Mouse (Mus musculus): ENCODE data around the gene Il17re. TPM values are rescaled to one million over a fixed set of nuclear protein-coding genes. Genes with fewer than 3 reads are reported as not detected.

The Il17re gene
- polyA plus RNA-seq, 1 experiment from 2014 or later: 0.09 TPM

DNA sequence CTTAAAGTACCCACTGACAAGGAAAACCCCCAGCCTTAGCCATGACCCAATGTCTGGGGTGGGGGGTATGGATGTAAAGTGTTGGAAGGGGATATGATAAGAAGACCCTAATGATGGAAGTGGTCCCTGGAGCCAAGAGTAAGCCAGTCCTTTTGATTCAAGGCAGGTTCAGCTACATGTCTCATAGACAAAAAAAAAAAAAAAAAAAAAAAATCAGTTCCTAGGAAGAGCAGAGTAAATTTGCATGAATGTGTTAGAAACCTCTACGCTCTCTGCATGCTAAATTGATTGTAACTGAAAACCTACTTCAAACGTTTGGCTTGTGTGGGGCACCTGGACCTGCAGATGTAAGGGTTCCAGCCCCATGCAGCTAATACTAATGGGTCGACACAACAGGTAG is 26.5 kb upstream of the Il17re start:
- Histone ChIP-seq H3K27me3 (no peaks in the 10 kb centered on the region), H3K4me2 (no peak overlapping the region), H3K9ac (no peak overlapping the region), H3K36me3 (no peaks in the 10 kb centered on the region), H3K9me3 (no peaks in the 10 kb centered on the region), H3K27ac (replicated peaks) (no peak overlapping the region), H3K4me1 (replicated peaks) (no peaks in the 10 kb centered on the region), H3K4me3 (no peak overlapping the region)
- no peak for ATAC-seq (ENCODE audit: low FRiP score, low read depth)
- WGBS: 68% methylated on average over 3 of the region's 3 CpGs

DNA sequence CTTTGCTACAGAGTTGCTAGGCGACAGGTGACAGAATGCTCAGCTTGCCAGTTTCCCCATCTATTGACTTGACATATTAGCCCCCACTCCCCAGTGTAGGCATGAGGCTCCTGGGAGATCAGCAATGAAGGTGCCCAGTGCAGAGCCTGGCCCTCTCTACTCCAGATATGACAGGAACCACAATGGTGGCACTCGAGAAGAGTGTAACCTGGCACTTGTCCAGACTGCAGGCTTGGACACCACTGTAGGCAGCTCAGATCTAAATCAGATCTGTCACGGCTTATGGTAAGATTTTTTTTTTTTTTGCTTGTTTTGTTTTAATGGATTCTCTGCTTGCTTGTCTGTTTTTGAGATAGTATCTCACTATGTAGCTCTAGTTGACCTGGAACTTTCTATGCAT is 24.6 kb upstream of the Il17re start:
- ATAC-seq (ENCODE audit: low FRiP score, low read depth): no peak
- 75% methylated on average over 3 of the region's 3 CpGs for WGBS
- H3K4me3 ChIP-seq: no peak overlapping the region
- no peak overlapping the region for H3K27ac ChIP-seq (replicated peaks)
- no peak overlapping the region for H3K4me2 ChIP-seq
- no peaks in the 10 kb centered on the region for H3K27me3 ChIP-seq
- H3K9ac ChIP-seq: no peak overlapping the region
- H3K4me1 ChIP-seq (replicated peaks): no peaks in the 10 kb centered on the region
- H3K9me3 ChIP-seq: no peaks in the 10 kb centered on the region
- no peaks in the 10 kb centered on the region for H3K36me3 ChIP-seq

DNA sequence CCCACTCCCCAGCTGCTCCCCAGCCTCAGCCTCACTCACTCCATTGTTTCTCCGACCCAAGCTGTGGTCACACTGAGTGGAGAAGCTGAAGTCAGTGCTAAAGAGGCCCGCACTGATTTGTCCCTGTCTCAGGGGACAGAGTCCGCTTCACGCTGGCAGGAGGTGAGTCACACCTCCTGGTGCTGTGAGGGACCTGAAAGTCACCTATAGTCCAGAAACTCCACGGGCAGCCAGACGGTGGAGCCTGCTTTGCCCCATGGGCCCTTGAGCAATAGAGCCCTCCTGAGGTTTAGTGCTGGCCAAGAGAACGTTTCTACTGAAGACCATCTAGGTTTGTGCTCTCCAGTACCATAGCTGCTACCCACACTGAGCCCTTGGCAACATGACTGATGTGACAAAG is 23.6 kb upstream of the Il17re start:
- Histone ChIP-seq H3K9ac (no peak overlapping the region), H3K27me3 (no peaks in the 10 kb centered on the region), H3K27ac (replicated peaks) (no peak overlapping the region), H3K4me3 (no peak overlapping the region), H3K4me1 (replicated peaks) (no peaks in the 10 kb centered on the region), H3K4me2 (no peak overlapping the region), H3K9me3 (no peaks in the 10 kb centered on the region), H3K36me3 (no peaks in the 10 kb centered on the region)
- 77% methylated on average over 7 of the region's 7 CpGs for WGBS
- ATAC-seq (ENCODE audit: low FRiP score, low read depth): no peak

DNA sequence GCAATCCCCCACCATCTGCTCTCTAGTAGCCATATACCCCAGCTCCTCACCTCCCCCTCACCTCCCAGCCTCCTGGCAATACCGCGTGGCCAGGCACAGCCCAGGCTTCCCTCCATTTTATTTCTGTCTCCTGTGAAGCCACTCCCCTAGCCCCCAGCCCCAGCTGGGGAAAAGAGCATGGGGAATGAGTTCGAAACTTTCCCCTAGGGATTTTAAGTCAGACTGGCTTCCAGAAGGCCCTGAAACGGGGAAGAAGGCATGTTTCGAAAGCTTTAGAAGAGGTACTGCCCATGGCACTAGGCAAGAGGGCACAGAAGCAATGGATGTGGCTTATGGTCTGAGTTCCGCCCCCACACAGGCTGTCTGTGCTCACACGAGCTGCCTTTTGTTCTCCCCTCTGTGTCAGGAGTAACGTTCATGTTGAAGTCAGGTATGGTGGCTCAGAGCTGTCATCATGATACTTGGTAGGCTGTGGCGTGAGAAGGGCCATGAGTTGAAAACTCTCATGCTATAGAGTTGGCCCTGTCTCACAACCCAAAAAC is 22.5 kb upstream of the Il17re start, which contains the start of gene Cidec:
Cidec (minus strand) TSS at position 97 of the 542 bp plus-strand sequence.
- no peaks in the 10 kb centered on the region for H3K27me3 ChIP-seq
- no peaks in the 10 kb centered on the region for H3K36me3 ChIP-seq
- no peak within 1 kb of the TSS for H3K4me3 ChIP-seq
- no peaks in the 10 kb centered on the region for H3K4me1 ChIP-seq (replicated peaks)
- H3K27ac ChIP-seq (replicated peaks): no peak within 1 kb of the TSS
- no peak for ATAC-seq (ENCODE audit: low FRiP score, low read depth)
- WGBS: 77% methylated on average over 9 of the region's 9 CpGs
- no peak within 1 kb of the TSS for H3K9ac ChIP-seq
- H3K4me2 ChIP-seq: no peak within 1 kb of the TSS
- H3K9me3 ChIP-seq: no peaks in the 10 kb centered on the region

DNA sequence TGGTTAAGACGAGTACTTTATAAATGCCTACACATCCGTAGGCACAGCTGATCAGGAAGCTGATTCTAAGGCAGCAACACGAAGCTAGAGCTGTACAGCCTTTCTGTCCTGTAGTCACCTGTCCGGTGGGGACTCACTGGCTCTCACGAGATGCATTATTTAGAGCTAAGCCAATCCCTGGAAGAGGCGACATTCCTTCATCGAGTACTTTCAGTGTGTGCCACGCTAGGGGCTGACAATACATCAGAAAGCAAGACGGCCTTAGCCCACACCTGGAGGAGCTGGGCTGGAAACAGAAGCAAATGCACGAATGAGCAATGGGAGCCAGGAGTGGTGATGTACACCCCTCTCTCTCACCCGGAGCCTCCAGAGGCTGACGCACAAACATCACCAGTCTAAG is 21.1 kb upstream of the Il17re start:
- Histone ChIP-seq H3K4me3 (no peak overlapping the region), H3K9ac (no peak overlapping the region), H3K4me1 (replicated peaks) (0 out of 2 replicates have a peak, but pooled peaks cover 4% of the 10 kb centered on the region), H3K9me3 (no peaks in the 10 kb centered on the region), H3K4me2 (no peak overlapping the region), H3K36me3 (no peaks in the 10 kb centered on the region), H3K27ac (replicated peaks) (no peak overlapping the region), H3K27me3 (no peaks in the 10 kb centered on the region)
- ATAC-seq (ENCODE audit: low FRiP score, low read depth): no peak
- 76% methylated on average over 12 of the region's 12 CpGs for WGBS

DNA sequence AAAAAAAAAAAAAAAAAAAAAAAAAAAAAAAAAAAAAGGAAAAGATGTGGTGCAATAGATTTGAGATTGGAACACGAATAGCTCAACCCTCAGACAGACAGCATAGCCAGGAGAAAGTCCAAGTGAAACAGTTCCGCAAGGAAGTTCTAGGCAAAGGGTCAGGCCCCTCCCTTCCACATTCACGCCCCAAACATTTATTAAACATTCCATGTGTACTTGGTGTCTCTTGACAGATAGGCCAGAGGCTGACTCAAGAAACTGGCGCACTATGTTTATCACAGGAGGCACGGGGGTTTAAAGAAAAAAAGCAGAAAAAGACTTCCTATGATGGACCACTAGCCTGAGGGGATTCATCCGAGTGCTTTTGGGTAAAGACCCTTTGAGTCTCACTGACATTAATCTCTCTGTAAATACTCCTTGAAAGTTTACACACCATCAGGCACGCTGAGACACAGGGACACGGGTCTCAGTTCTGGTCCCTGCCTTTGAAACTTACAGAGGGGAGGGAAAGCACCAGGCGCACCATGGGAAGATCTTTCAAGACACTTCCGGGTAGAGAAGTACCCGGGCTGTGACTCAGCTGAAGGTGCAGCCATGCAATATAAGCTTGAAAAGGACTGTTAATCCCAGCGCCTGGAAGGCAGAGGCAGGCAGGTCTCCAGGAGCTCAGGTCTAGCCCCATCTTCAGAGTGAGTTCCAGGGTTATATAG is 19.4 kb upstream of the Il17re start:
- 70% methylated on average over 12 of the region's 12 CpGs for WGBS
- peaks cover 13% of the 10 kb centered on the region for H3K4me1 ChIP-seq (replicated peaks)

DNA sequence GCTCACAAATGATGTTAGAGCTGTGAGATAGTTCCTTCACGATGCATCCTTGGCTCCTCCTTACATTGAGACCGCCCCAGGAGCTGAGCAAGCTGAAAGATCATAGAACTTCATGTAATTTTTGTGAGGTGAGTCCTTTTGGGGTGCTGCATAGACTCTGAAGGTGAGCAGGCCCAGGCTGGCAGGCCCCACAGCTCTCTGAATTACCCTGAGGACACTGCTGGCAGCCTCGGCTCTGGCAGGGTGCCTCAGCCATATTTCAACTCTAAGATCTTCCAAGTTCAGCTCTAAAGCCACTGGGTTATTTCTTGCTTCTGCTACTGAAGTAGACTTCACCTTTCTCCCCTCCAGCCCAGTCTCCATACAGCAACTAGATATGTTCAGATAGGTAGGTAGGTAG is 17.6 kb upstream of the Il17re start:
- no peak overlapping the region for H3K27ac ChIP-seq (replicated peaks)
- H3K27me3 ChIP-seq: no peaks in the 10 kb centered on the region
- peaks cover 17% of the 10 kb centered on the region for H3K4me1 ChIP-seq (replicated peaks)
- no peaks in the 10 kb centered on the region for H3K36me3 ChIP-seq
- ATAC-seq (ENCODE audit: low FRiP score, low read depth): no peak
- WGBS: 89% methylated on average over 3 of the region's 3 CpGs
- no peak overlapping the region for H3K4me2 ChIP-seq
- H3K9me3 ChIP-seq: no peaks in the 10 kb centered on the region
- H3K4me3 ChIP-seq: no peak overlapping the region
- H3K9ac ChIP-seq: no peak overlapping the region

More for the DNA sequence above, 19.4 kb upstream of the Il17re start:
- H3K9ac ChIP-seq: no peak overlapping the region
- no peak overlapping the region for H3K4me3 ChIP-seq
- H3K27me3 ChIP-seq: no peaks in the 10 kb centered on the region
- no peak for ATAC-seq (ENCODE audit: low FRiP score, low read depth)
- H3K27ac ChIP-seq (replicated peaks): no peak overlapping the region
- no peaks in the 10 kb centered on the region for H3K9me3 ChIP-seq
- no peak overlapping the region for H3K4me2 ChIP-seq
- no peaks in the 10 kb centered on the region for H3K36me3 ChIP-seq

DNA sequence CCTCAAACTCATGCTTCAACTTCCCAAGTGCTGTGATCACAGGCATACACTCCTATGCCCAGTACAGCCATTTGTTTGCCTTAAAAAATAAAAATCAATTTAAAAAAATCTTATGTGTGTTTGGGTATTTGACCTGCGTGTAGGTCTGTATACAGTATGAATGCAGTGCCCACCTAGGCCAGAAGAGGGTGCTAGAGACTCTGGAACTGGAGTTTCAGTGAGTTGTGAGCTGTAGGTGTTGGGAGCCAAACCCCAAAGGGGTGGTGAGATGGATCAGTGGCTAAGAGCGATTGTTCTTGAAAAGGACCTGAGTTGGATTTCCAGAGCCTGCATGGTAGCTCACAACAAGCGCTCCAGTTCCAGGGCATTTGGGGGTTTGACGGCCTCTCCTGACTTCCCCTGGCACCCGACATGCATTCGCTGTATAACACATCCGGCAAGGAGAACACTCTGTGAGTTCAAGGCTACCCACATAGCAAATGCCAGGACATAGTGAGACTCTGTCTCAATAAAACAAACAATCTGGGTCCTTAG is 17.1 kb upstream of the Il17re start:
- Histone ChIP-seq H3K4me3 (no peak overlapping the region), H3K36me3 (no peaks in the 10 kb centered on the region), H3K27ac (replicated peaks) (no peak overlapping the region), H3K9ac (no peak overlapping the region), H3K27me3 (no peaks in the 10 kb centered on the region), H3K9me3 (no peaks in the 10 kb centered on the region), H3K4me2 (no peak overlapping the region), H3K4me1 (replicated peaks) (peaks cover 17% of the 10 kb centered on the region)
- ATAC-seq (ENCODE audit: low FRiP score, low read depth): no peak
- WGBS: 55% methylated on average over 7 of the region's 7 CpGs

DNA sequence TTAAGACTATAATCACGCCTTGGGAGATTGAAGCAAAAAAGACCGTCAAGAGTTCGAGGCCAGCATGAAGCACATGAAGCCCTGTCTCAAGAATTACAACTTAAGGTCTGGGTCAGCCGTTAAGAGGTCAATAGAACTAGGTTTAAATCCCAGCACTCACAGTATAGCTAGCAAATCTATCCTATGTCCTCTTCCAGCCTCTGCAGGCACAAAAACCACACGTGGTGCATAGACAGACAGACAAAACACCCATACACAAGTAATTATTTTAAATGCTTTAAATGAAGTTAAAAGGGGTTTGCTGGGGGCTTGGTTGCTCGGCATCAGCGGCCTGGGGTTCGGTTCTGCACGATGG is 16.2 kb upstream of the Il17re start:
- WGBS: 43% methylated on average over 9 of the region's 9 CpGs
- Histone ChIP-seq H3K9ac (peak overlapping the region; percentile 85), H3K4me2 (peak overlapping the region; percentile 75), H3K36me3 (peaks cover 5% of the 10 kb centered on the region; the same call in 1 of the 2 replicates), H3K9me3 (no peaks in the 10 kb centered on the region), H3K27ac (replicated peaks) (peak overlapping the region; percentile 80), H3K27me3 (no peaks in the 10 kb centered on the region), H3K4me3 (peak overlapping the region; percentile 77), H3K4me1 (replicated peaks) (peaks cover 17% of the 10 kb centered on the region)
- peak; percentile 72 for ATAC-seq (ENCODE audit: low FRiP score, low read depth)

DNA sequence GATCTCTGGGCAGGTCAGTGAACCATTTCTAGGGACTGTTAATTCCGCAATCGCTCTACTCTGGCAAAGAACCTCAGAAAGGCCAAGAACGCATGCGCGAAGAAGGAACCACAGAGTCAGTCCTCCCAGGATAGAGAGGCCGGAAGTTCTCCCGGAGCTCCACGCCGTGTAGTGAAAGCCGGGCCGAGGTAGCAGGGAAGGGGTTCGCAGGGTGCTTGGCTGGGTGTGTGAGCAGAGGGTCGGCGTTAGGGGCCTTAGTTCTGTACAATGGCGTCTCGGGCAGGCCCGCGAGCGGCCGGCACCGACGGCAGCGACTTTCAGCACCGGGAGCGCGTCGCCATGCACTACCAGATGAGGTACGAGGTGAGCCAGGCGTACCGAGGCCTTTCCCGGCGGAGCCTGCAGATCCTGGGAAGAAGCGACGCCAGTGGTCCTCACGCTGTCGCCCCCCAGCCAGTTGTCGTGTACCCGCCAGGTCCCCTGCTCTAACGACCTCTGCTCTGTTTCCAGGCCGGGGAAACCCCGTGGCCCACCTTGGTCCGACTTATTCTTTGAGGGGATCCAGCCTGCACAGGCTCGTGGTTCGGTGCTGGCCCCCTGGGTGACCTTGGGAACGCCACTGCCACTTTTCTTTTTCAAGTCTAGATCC is 15.7 kb upstream of the Il17re start, which contains the start of gene Jagn1:
Jagn1 (plus strand) TSS at position 128 of the 649 bp plus-strand sequence.
- Histone ChIP-seq H3K27ac (replicated peaks) (peak within 1 kb of the TSS; percentile 80), H3K27me3 (no peaks in the 10 kb centered on the region), H3K4me3 (peak within 1 kb of the TSS; percentile 77), H3K4me2 (peak within 1 kb of the TSS; percentile 75), H3K9ac (peak within 1 kb of the TSS; percentile 85), H3K9me3 (no peaks in the 10 kb centered on the region), H3K4me1 (replicated peaks) (peaks cover 17% of the 10 kb centered on the region), H3K36me3 (peaks cover 10% of the 10 kb centered on the region)
- WGBS: under 1% methylated on average over 45 of the region's 45 CpGs
- peak; percentile 96 for ATAC-seq (ENCODE audit: low FRiP score, low read depth)

DNA sequence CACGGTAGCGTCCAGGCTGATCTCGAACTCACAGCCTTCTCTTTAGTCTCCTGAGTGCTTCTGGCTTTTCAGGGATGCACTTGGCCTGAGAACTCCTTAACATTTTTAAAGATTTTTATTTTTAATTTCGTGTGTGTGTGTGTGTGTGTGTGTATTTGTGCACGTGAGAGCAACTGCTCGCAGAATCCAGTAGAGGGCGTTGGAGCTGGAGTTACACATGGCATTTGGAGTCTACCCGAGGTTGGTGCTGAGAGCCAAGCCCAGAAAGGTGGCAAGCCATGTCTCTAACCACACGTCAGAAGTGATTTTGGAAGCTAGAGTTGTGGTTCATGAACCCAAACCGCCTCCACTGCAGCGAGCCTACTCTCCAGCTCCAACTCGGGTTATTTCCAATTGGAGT is 15.2 kb upstream of the Il17re start:
- H3K9me3 ChIP-seq: no peaks in the 10 kb centered on the region
- H3K27ac ChIP-seq (replicated peaks): peak overlapping the region; percentile 80
- peaks cover 15% of the 10 kb centered on the region for H3K36me3 ChIP-seq
- peaks cover 17% of the 10 kb centered on the region for H3K4me1 ChIP-seq (replicated peaks)
- peak overlapping the region; percentile 85 for H3K9ac ChIP-seq
- WGBS: 48% methylated on average over 12 of the region's 12 CpGs
- H3K27me3 ChIP-seq: no peaks in the 10 kb centered on the region
- peak overlapping the region; percentile 75 for H3K4me2 ChIP-seq
- H3K4me3 ChIP-seq: peak overlapping the region; percentile 77
- ATAC-seq (ENCODE audit: low FRiP score, low read depth): no peak

Data from hindbrain, embryonic 15.5 days (tissue).